Mouse (Mus musculus) large intestine, adult 2 months (tissue): Measurements from ENCODE around the gene Gm21764. TPM values are rescaled to one million over a fixed set of nuclear protein-coding genes. Genes with fewer than 3 reads are reported as not detected.
"Not testable (repeated sequence)": the region's sequence is repeated elsewhere in the genome, so short reads cannot be mapped to it uniquely, and the experiment has no call there.

Experiments
- DNase-seq: peaks from one replicate; pipeline ENCODE4 v3.0.0-alpha.2; 2012; ENCODE audit warnings: low read depth, low spot score
- WGBS: fragments of 180-500 bp; shearing (Covaris S2); methylation state at CpG from one replicate; pipeline ENCODE4 v1.1.7; 2018; 5-methylcytosine and 5-hydroxymethylcytosine counted together
- polyA plus RNA-seq: library from polyadenylated mRNA; depleted of rRNA; stranded (reverse); fragments of >200 nt; gene quantifications from 2 replicates; pipeline ENCODE4 v1.2.3, GENCODE M21; 2012; rRNA removed

Gm21764 gene
- not detected in 2 replicates for polyA plus RNA-seq

- no CpG with 5 or more reads among the region's 3 CpGs for WGBS
- not testable (repeated sequence) for DNase-seq
These were observed at the start of gene Gm21764 for GRCm38 (mm10) chrY:18061712-18062111. TSS of gene Gm21764 (minus strand) at chrY:18061812.

GRCm38 (mm10) chrY:18088816-18089215 is 27.2 kb upstream of the Gm21764 start, which contains the start of gene Ssty1:
TSS of gene Ssty1 (plus strand) at chrY:18089116.
- DNase-seq, result not testable (repeated sequence)

Other genes with a start within 250 kb of the Gm21764 start
- gene Gm21904, start 215.5 kb downstream of the Gm21764 start, polyA plus RNA-seq, result not detected in 2 replicates
- not detected in 2 replicates for gene Gm20772, start 187.1 kb downstream of the Gm21764 start, polyA plus RNA-seq
- not detected in 2 replicates for gene Gm20831, start 187.1 kb downstream of the Gm21764 start, polyA plus RNA-seq
- gene Srsy, start 124.5 kb downstream of the Gm21764 start, polyA plus RNA-seq, result not detected in 2 replicates
- gene Ssty1, start 27.3 kb upstream of the Gm21764 start, polyA plus RNA-seq, result not detected in 2 replicates